Mouse (Mus musculus): Measurements from ENCODE around the gene Pip5k1b.

GRCm38 (mm10) chr19:24534733-24535132, 20.9 kb downstream of the Pip5k1b start:
- TF ChIP-seq GATA1 (IDR thresholded peaks at IDR 0.05; ENCODE audit: low read length) (peak; percentile 79), TAL1 (IDR thresholded peaks at IDR 0.05; ENCODE audit: low read length) (peak; percentile 75)
